Comparison of ENCODE assay signal across 14 mouse cellular contexts in the genomic region with DNA sequence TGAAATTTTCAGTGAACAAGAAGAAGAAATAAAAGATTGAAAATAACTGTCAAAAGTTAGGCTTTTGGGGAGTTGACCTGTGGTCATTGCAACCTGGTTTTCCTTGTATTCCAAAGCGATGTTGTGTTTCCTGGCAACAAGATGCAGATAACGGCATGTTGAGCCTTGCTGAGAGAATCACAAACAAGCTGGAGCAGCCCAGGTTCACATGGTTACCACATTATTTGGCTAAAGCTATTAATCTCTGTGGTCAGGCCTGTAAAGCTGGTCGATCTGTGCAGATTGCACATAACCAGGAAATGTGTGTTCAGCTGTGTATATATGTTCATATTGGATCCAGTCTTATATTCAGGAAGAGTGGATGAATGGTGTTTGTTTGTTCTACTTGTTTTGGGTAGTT. TPM values are rescaled to one million over a fixed set of nuclear protein-coding genes. Genes with fewer than 3 reads are reported as not detected.
DNase-seq lines count a peak whose midpoint lies in the region; ATAC-seq and TF ChIP-seq lines count a peak whose summit lies in the region.
"Had no signal": no experiment of that assay in that cellular context is flagged by ENCODE, and none has a peak within 500 bp of the region (broad histone marks: within the 10 kb centered on the region; RNA-seq: fewer than 3 reads in every experiment).

No protein-coding gene starts in this region.

- no peak for TF ChIP-seq EP300 in CH12.LX (IDR thresholded peaks at IDR 0.05; ENCODE audit: low read length)

- H3K27me3 ChIP-seq in hindbrain, embryonic 15.5 days, result no peaks in the 10 kb centered on the region
- H3K27me3 ChIP-seq in hindbrain, embryonic 12.5 days, result no peaks in the 10 kb centered on the region
- H3K27me3 ChIP-seq in CH12.LX (replicated peaks), result no peaks in the 10 kb centered on the region
- H3K27me3 ChIP-seq in hindbrain, embryonic 16.5 days (replicated peaks; ENCODE audit: control insufficient read depth, insufficient read depth, low read length), result no peaks in the 10 kb centered on the region
- H3K27me3 ChIP-seq in thymus, adult 2 months (ENCODE audit: control insufficient read depth, insufficient read depth, low read length), result no peaks in the 10 kb centered on the region
- H3K27me3 ChIP-seq: limb, embryonic 13.5 days; midbrain, embryonic 12.5 days; Patski had no signal

- 0 out of 2 replicates have a peak, but pooled peaks cover 3% of the 10 kb centered on the region for H3K36me3 ChIP-seq in hindbrain, embryonic 15.5 days
- H3K36me3 ChIP-seq in hindbrain, embryonic 12.5 days, result peaks cover 10% of the 10 kb centered on the region
- H3K36me3 ChIP-seq in CH12.LX (replicated peaks in 1 of 2; ENCODE audit: control insufficient read depth in 1 of 2, insufficient read depth in 1 of 2, low read length in 1 of 2), result peaks cover 5 to 13% of the 10 kb centered on the region in 2 experiments
- H3K36me3 ChIP-seq in hindbrain, embryonic 16.5 days (ENCODE audit: control insufficient read depth, insufficient read depth, low read length), result no peaks in the 10 kb centered on the region
- no peaks in the 10 kb centered on the region for H3K36me3 ChIP-seq in thymus, adult 2 months (ENCODE audit: control insufficient read depth, insufficient read depth, low read length)

- no peak for TF ChIP-seq CTCF in CH12.LX (conservative IDR thresholded peaks at IDR 0.05 in 1 of 2, IDR thresholded peaks at IDR 0.05 in 1 of 2; ENCODE audit: low read depth in 2 of 2, low read length in 2 of 2)
- TF ChIP-seq CTCF in thymus, adult 2 months (IDR thresholded peaks at IDR 0.05; ENCODE audit: borderline replicate concordance, control insufficient read depth, extremely low read depth, insufficient read depth, low read length, poor library complexity), result no peak

- no peak for ATAC-seq in hindbrain, embryonic 15.5 days (ENCODE audit: low FRiP score, low read depth)
- no peak for ATAC-seq in hindbrain, embryonic 12.5 days (ENCODE audit: low FRiP score)
- ATAC-seq in hindbrain, embryonic 16.5 days, result no peak
- ATAC-seq: Patski had no signal

- DNase-seq in 416B (ENCODE audit: low read depth) (peak; percentile 47), CH12.LX (ENCODE audit: extremely low read depth) (peak; percentile 37)
- no peak for DNase-seq in thymus, adult 2 months
- DNase-seq in adrenal gland, postnatal 36 days, result no peak
- DNase-seq: adrenal gland, postnatal 25 days; cerebellum, postnatal 25 days; kidney, postnatal 4 days; right cerebral cortex, adult 18-20 months had no signal

- no peak overlapping the region for H3K27ac ChIP-seq in hindbrain, embryonic 15.5 days (replicated peaks)
- no peak overlapping the region for H3K27ac ChIP-seq in hindbrain, embryonic 12.5 days
- H3K27ac ChIP-seq in CH12.LX (ENCODE audit: insufficient read depth, low read depth), result no peak overlapping the region
- H3K27ac ChIP-seq in hindbrain, embryonic 16.5 days (ENCODE audit: low read depth, low read length), result no peak overlapping the region
- no peak overlapping the region for H3K27ac ChIP-seq in thymus, adult 2 months (ENCODE audit: control insufficient read depth, insufficient read depth, low read length)
- H3K27ac ChIP-seq: limb, embryonic 13.5 days; midbrain, embryonic 12.5 days had no signal

- peaks cover 44% of the 10 kb centered on the region for H3K79me2 ChIP-seq in CH12.LX (replicated peaks; ENCODE audit: control insufficient read depth, extremely low read depth, insufficient read depth, poor library complexity, severe bottlenecking)

- peaks cover 28% of the 10 kb centered on the region for H3K4me1 ChIP-seq in hindbrain, embryonic 15.5 days (replicated peaks)
- peaks cover 22% of the 10 kb centered on the region; the same call in 1 of the 2 replicates for H3K4me1 ChIP-seq in hindbrain, embryonic 12.5 days
- peaks cover 0 to 73% of the 10 kb centered on the region in 2 experiments; a peak in 3 of 4 replicates for H3K4me1 ChIP-seq in CH12.LX (ENCODE audit: control insufficient read depth in 1 of 2, insufficient read depth in 2 of 2)
- H3K4me1 ChIP-seq in hindbrain, embryonic 16.5 days (ENCODE audit: control insufficient read depth, insufficient read depth, low read depth, low read length), result peaks cover 6% of the 10 kb centered on the region; the same call in 1 of the 2 replicates
- no peaks in the 10 kb centered on the region for H3K4me1 ChIP-seq in thymus, adult 2 months (replicated peaks; ENCODE audit: control insufficient read depth, insufficient read depth, low read length)

- no peak overlapping the region for H3K4me3 ChIP-seq in hindbrain, embryonic 15.5 days
- no peak overlapping the region for H3K4me3 ChIP-seq in hindbrain, embryonic 12.5 days
- H3K4me3 ChIP-seq in CH12.LX (replicated peaks in 1 of 3; ENCODE audit: low read depth in 2 of 3, low read length in 2 of 3, poor library complexity in 1 of 3), result peak overlapping the region in 2 of 3 experiments; percentile 0 to 15
- no peak overlapping the region for H3K4me3 ChIP-seq in hindbrain, embryonic 16.5 days (ENCODE audit: low read length)
- H3K4me3 ChIP-seq in thymus, adult 2 months (ENCODE audit: control insufficient read depth, insufficient read depth, low read length), result no peak overlapping the region
- H3K4me3 ChIP-seq: limb, embryonic 13.5 days; midbrain, embryonic 12.5 days had no signal

- TF ChIP-seq POLR2A in CH12.LX (IDR thresholded peaks at IDR 0.05; ENCODE audit: low read depth, low read length), result no peak
- no peak for TF ChIP-seq POLR2A in thymus, adult 2 months (IDR thresholded peaks at IDR 0.05; ENCODE audit: control insufficient read depth, extremely low read depth, insufficient read depth, low read length, poor library complexity)

- WGBS in hindbrain, embryonic 15.5 days, result 19% methylated on average over 3 of the region's 3 CpGs
- 55% methylated on average over 3 of the region's 3 CpGs for WGBS in hindbrain, embryonic 12.5 days
- 32% methylated on average over 3 of the region's 3 CpGs for WGBS in hindbrain, embryonic 16.5 days
- 90% methylated on average over 3 of the region's 3 CpGs for WGBS in thymus, adult 2 months

- no peak for TF ChIP-seq RAD21 in CH12.LX (IDR thresholded peaks at IDR 0.05; ENCODE audit: low read depth, low read length)

- H3K9me3 ChIP-seq in hindbrain, embryonic 15.5 days, result no peaks in the 10 kb centered on the region
- no peaks in the 10 kb centered on the region for H3K9me3 ChIP-seq in hindbrain, embryonic 12.5 days (replicated peaks)
- H3K9me3 ChIP-seq in CH12.LX (replicated peaks; ENCODE audit: low read length), result no peaks in the 10 kb centered on the region
- H3K9me3 ChIP-seq in hindbrain, embryonic 16.5 days (ENCODE audit: control insufficient read depth, low read length), result no peaks in the 10 kb centered on the region
- H3K9me3 ChIP-seq: limb, embryonic 13.5 days; midbrain, embryonic 12.5 days had no signal

- H3K4me2 ChIP-seq in hindbrain, embryonic 15.5 days, result peak overlapping the region; percentile 22; the same call in 1 of the 2 replicates
- no peak overlapping the region for H3K4me2 ChIP-seq in hindbrain, embryonic 12.5 days (replicated peaks)
- H3K4me2 ChIP-seq in CH12.LX (ENCODE audit: insufficient read depth, low read depth, poor library complexity, severe bottlenecking), result peak overlapping the region; percentile 47
- H3K4me2 ChIP-seq in hindbrain, embryonic 16.5 days (ENCODE audit: low read length), result peak overlapping the region; percentile 27; the same call in 1 of the 2 replicates
- H3K4me2 ChIP-seq: limb, embryonic 13.5 days; midbrain, embryonic 12.5 days had no signal

- no peak overlapping the region for H3K9ac ChIP-seq in hindbrain, embryonic 15.5 days
- no peak overlapping the region for H3K9ac ChIP-seq in hindbrain, embryonic 12.5 days
- peak overlapping the region; percentile 44; the same call in 1 of the 2 replicates for H3K9ac ChIP-seq in CH12.LX (ENCODE audit: insufficient read depth, low read depth)
- no peak overlapping the region for H3K9ac ChIP-seq in hindbrain, embryonic 16.5 days (ENCODE audit: low read depth, low read length)
- H3K9ac ChIP-seq: limb, embryonic 13.5 days; midbrain, embryonic 12.5 days had no signal

- dilution Hi-C loops in CH12.LX (cut with MboI; ENCODE audit: extremely low pct_ligation_motif_present, extremely low pct_unique_long_range_greater_than_20kb, low sequenced_read_pairs), result no loop called here

- in situ Hi-C loops in CH12.LX (cut with MboI; ENCODE audit: low pct_ligation_motif_present, low pct_unique_long_range_greater_than_20kb, low sequenced_read_pairs), result loop anchor here (10.0 to 25.0 kb wide), 4 partner anchors 61 to 401 kb away; no protein-coding TSS in a partner anchor

TF ChIP-seq in CH12.LX, 34 proteins besides CTCF, POLR2A, EP300 and RAD21:
- TF ChIP-seq POLR2AphosphoS2 (IDR thresholded peaks at IDR 0.05; ENCODE audit: low read depth, low read length) (no peak), TCF12 (IDR thresholded peaks at IDR 0.05; ENCODE audit: low read depth, low read length) (no peak), CHD1 (IDR thresholded peaks at IDR 0.05; ENCODE audit: low read depth, low read length) (peak; percentile 9; the same call in 1 of the 2 replicates), GABPA (IDR thresholded peaks at IDR 0.05; ENCODE audit: insufficient replicate concordance, low read depth, low read length) (no peak), MYC (IDR thresholded peaks at IDR 0.05; ENCODE audit: low read depth, low read length) (no peak), NRF1 (IDR thresholded peaks at IDR 0.05; ENCODE audit: low read depth, low read length) (no peak)
TF ChIP-seq in CH12.LX: peak in this region for 1.

RNA-seq across cellular contexts. Expression of gene Tiparp, which starts 5.4 kb away (rescaled TPM):
- 31.0 and 31.1 TPM in 2 replicates for polyA plus RNA-seq in hindbrain, embryonic 15.5 days (2015; fragmentation: Nextera tagmentation; extraction: Ambion mirVana)
- polyA plus RNA-seq in hindbrain, embryonic 12.5 days (2016; fragmentation: Nextera tagmentation; extraction: Ambion mirVana), result 37.7 and 38.3 TPM in 2 replicates
- total RNA-seq in CH12.LX (2012; rRNA removed), result 9.6 and 10.3 TPM in 2 replicates
- total RNA-seq in CH12.LX (2014; rRNA removed), result 25.1 and 30.8 TPM in 2 replicates
- polyA plus RNA-seq in CH12.LX (2012; ENCODE audit: insufficient read length, low read depth), result 13.2 and 13.7 TPM in 2 replicates
- polyA plus RNA-seq in hindbrain, embryonic 16.5 days (2015; fragmentation: Nextera tagmentation; extraction: Ambion mirVana), result 31.8 and 34.8 TPM in 2 replicates
- polyA plus RNA-seq in thymus, adult 2 months (2012; rRNA removed), result 6.3 and 6.6 TPM in 2 replicates
- total RNA-seq in adrenal gland, postnatal 36 days (2021), result 10 to 100 TPM; 13.7 to 23.8 TPM

Comparison
In these comparisons a context has a peak if more than half of its experiments do, and no peak if none do; other contexts are left out.
1. H3K4me3 ChIP-seq: peak in CH12.LX (2 of 3); none in hindbrain, embryonic 15.5 days (single experiment), hindbrain, embryonic 12.5 days (single experiment), hindbrain, embryonic 16.5 days (single experiment) and thymus, adult 2 months (single experiment).
2. DNase-seq: peak in 416B (single experiment) and CH12.LX (single experiment); none in thymus, adult 2 months (single experiment) and adrenal gland, postnatal 36 days (0 of 2).